Comparison of ENCODE assay signal across 8 mouse cellular contexts in genomic region chr6:25688927-25689519, GRCm38 (mm10). TPM values are rescaled to one million over a fixed set of nuclear protein-coding genes. Genes with fewer than 3 reads are reported as not detected.
A peak's percentile ranks its signal among the peaks of the same experiment; 100 is the strongest.
DNase-seq lines count a peak whose midpoint lies in the region; ATAC-seq and TF ChIP-seq lines count a peak whose summit lies in the region.

No protein-coding gene starts in this region.

- intact Hi-C loops in left cerebral cortex, postnatal 25 days (cut with DNase I), result no loop called here

- TF ChIP-seq CTCF in brain, embryonic 14.5 days (IDR thresholded peaks at IDR 0.05; ENCODE audit: borderline replicate concordance, extremely low read depth, insufficient read depth, insufficient read length), result no peak

- peak; percentile 1 for DNase-seq in kidney, postnatal 14 days
- DNase-seq in kidney, adult 9 months, result no peak
- DNase-seq in brain, embryonic 14.5 days (ENCODE audit: low read depth), result peak; percentile 45
- peak; percentile 11 to 13 for DNase-seq in frontal cortex, postnatal 10 days (ENCODE audit: low spot score in 2 of 2)
- DNase-seq in left cerebral cortex, postnatal 25 days (ENCODE audit: low spot score in 2 of 2), result peak; percentile 31 to 46
- DNase-seq in neural tube, embryonic 11.5 days (ENCODE audit: low spot score), result peak; percentile 31
- DNase-seq in c-Kit-positive CD71-positive TER-119-positive erythroid progenitor cells, embryonic 14.5 days (ENCODE audit: low spot score), result no peak

- H3K27me3 ChIP-seq in neural tube, embryonic 11.5 days (ENCODE audit: control insufficient read depth, insufficient read depth, low read length), result peaks cover 12% of the 10 kb centered on the region

- H3K4me3 ChIP-seq in neural tube, embryonic 11.5 days (ENCODE audit: low read depth, low read length), result peak overlapping the region; percentile 54

- WGBS in neural tube, embryonic 11.5 days, result 1% methylated on average over 25 of the region's 25 CpGs

- H3K36me3 ChIP-seq in neural tube, embryonic 11.5 days (ENCODE audit: control insufficient read depth, insufficient read depth, low read length), result no peaks in the 10 kb centered on the region

- peak overlapping the region; percentile 92 for H3K4me2 ChIP-seq in neural tube, embryonic 11.5 days (ENCODE audit: low read depth)

- ATAC-seq in neural tube, embryonic 11.5 days (ENCODE audit: insufficient read depth, low FRiP score, low TSS enrichment), result 0 out of 2 replicates have a peak, but pooled peaks have one; percentile 15
- ATAC-seq in erythroblast, adult 5-6 weeks (replicated peaks; ENCODE audit: low FRiP score, poor library complexity, severe bottlenecking), result no peak

- peak overlapping the region; percentile 37 for H3K9ac ChIP-seq in neural tube, embryonic 11.5 days (ENCODE audit: low read length)

- H3K4me1 ChIP-seq in neural tube, embryonic 11.5 days (ENCODE audit: control insufficient read depth, insufficient read depth, low read length), result no peaks in the 10 kb centered on the region

- no peaks in the 10 kb centered on the region for H3K9me3 ChIP-seq in neural tube, embryonic 11.5 days (ENCODE audit: control insufficient read depth, low read length)

- no peak for TF ChIP-seq POLR2A in brain, embryonic 14.5 days (IDR thresholded peaks at IDR 0.05; ENCODE audit: borderline replicate concordance, extremely low read depth, insufficient read depth, insufficient read length, poor library complexity, severe bottlenecking)

- no peak overlapping the region for H3K27ac ChIP-seq in neural tube, embryonic 11.5 days (ENCODE audit: low read depth, low read length)

RNA-seq across cellular contexts. Expression of gene Gpr37, which starts 1.5 kb away (rescaled TPM):
- polyA plus RNA-seq in brain, embryonic 14.5 days (2012; rRNA removed), result 2.4 and 4.0 TPM in 2 replicates
- 10 to 100 TPM; 12.8 to 16.9 TPM for total RNA-seq in left cerebral cortex, postnatal 25 days (2021)
- polyA plus RNA-seq in neural tube, embryonic 11.5 days (2014; fragmentation: Nextera tagmentation; extraction: Ambion mirVana), result 4.1 and 4.6 TPM in 2 replicates
- not detected in 2 replicates for total RNA-seq in erythroblast, adult 5-6 weeks (2015; ENCODE audit: low replicate concordance)
- not detected in 2 replicates for total RNA-seq in erythroblast, adult 5-6 weeks (2017; ENCODE audit: low replicate concordance)

Comparison
In these comparisons a context has a peak if more than half of its experiments do, and no peak if none do; other contexts are left out.
1. DNase-seq: peak in kidney, postnatal 14 days (single experiment), brain, embryonic 14.5 days (single experiment), frontal cortex, postnatal 10 days (2 of 2), left cerebral cortex, postnatal 25 days (2 of 2) and neural tube, embryonic 11.5 days (single experiment); none in kidney, adult 9 months (single experiment) and c-Kit-positive CD71-positive TER-119-positive erythroid progenitor cells, embryonic 14.5 days (single experiment).
2. RNA of gene Gpr37, which starts 1.5 kb away (total RNA-seq): 12.8 to 16.9 TPM in left cerebral cortex, postnatal 25 days; not detected in erythroblast, adult 5-6 weeks; every median in the first group is over 10 times any median in the second.